Mouse (Mus musculus) heart, postnatal 36 days (tissue): ENCODE data around the gene Mylk3. TPM values are rescaled to one million over a fixed set of nuclear protein-coding genes. Genes with fewer than 3 reads are reported as not detected.

Experiments
- DNase-seq, 2 experiments: peaks; one replicate each; pipeline ENCODE4 v3.0.0; 2021 to 2022
- intact Hi-C: fragments of 180-260 bp; cut with DNase I; formaldehyde crosslinking; loops from one replicate; pipeline ENCODE4 v1.15.1; 2025
- total RNA-seq, 2 experiments: library from RNA; stranded (reverse); gene quantifications; 2 replicates each; pipeline ENCODE4 v1.2.3; 2021

The Mylk3 gene
- total RNA-seq = 100 to 1,000 TPM; 418 to 460 TPM

GRCm38 (mm10) chr8:85386205-85386604 is at the start of gene Mylk3:
Gene Mylk3 (minus strand): TSS chr8:85386345.
- peak; percentile 56 to 59 for DNase-seq
- intact Hi-C loops = no loop called here

- DNase-seq = no peak
- intact Hi-C loops = no loop called here
These were observed 49.6 kb upstream of the Mylk3 start for GRCm38 (mm10) chr8:85435736-85436135.

- intact Hi-C loops = no loop called here
- DNase-seq = no peak
These were observed 48.7 kb upstream of the Mylk3 start for GRCm38 (mm10) chr8:85434817-85435216.

- intact Hi-C loops = no loop called here
- no peak for DNase-seq
These were observed 46.9 kb upstream of the Mylk3 start for GRCm38 (mm10) chr8:85433017-85433393.

- peak; percentile 96 for DNase-seq
- intact Hi-C loops = no loop called here
These were observed 46.2 kb upstream of the Mylk3 start, which contains the start of gene 4921524J17Rik for GRCm38 (mm10) chr8:85432168-85433016. Gene 4921524J17Rik (minus strand): TSS chr8:85432833.

- DNase-seq = no peak
- intact Hi-C loops = no loop called here
These were observed 45.4 kb upstream of the Mylk3 start for GRCm38 (mm10) chr8:85431281-85432167.

- peak; percentile 34 to 46 for DNase-seq
- intact Hi-C loops = no loop called here
These were observed 44.7 kb upstream of the Mylk3 start for GRCm38 (mm10) chr8:85430801-85431200.

- DNase-seq = peak in 1 of 2 experiments; percentile 30
- intact Hi-C loops = no loop called here
These were observed 43.1 kb upstream of the Mylk3 start for GRCm38 (mm10) chr8:85429219-85429618.

GRCm38 (mm10) chr8:85427026-85427425 is 40.9 kb upstream of the Mylk3 start:
- no peak for DNase-seq
- intact Hi-C loops = no loop called here

- no peak for DNase-seq
- intact Hi-C loops = no loop called here
These were observed 35.2 kb upstream of the Mylk3 start for GRCm38 (mm10) chr8:85421329-85421728.

GRCm38 (mm10) chr8:85408526-85408925 is 22.4 kb upstream of the Mylk3 start:
- no peak for DNase-seq
- intact Hi-C loops = loop anchor here (1.0 to 10.0 kb wide), 2 partner anchors 96 to 324 kb away; partner anchors contain the start of genes Man2b1, Wdr83 and Wdr83os

GRCm38 (mm10) chr8:85408053-85408505 is 21.9 kb upstream of the Mylk3 start:
- intact Hi-C loops = loop anchor here (1.0 to 10.0 kb wide), 2 partner anchors 96 to 323 kb away; partner anchors contain the start of genes Man2b1, Wdr83 and Wdr83os
- DNase-seq = no peak

- intact Hi-C loops = loop anchor here (10.0 kb wide), 1 partner anchor 321 kb away; the partner anchor contains the start of genes Man2b1, Wdr83 and Wdr83os
- DNase-seq = no peak
These were observed 19.8 kb upstream of the Mylk3 start for GRCm38 (mm10) chr8:85405961-85406360.

- no peak for DNase-seq
- intact Hi-C loops = loop anchor here (10.0 kb wide), 1 partner anchor 321 kb away; the partner anchor contains the start of genes Man2b1, Wdr83 and Wdr83os
These were observed 19.3 kb upstream of the Mylk3 start for GRCm38 (mm10) chr8:85405418-85405817.

GRCm38 (mm10) chr8:85398548-85398947 is 12.4 kb upstream of the Mylk3 start:
- no peak for DNase-seq
- intact Hi-C loops = loop anchor here (5.0 kb wide), 1 partner anchor 46 kb away; no protein-coding TSS in a partner anchor

- peak; percentile 44 to 54 for DNase-seq
- intact Hi-C loops = loop anchor here (2.0 to 5.0 kb wide), 2 partner anchors 45 to 87 kb away; no protein-coding TSS in a partner anchor
These were observed 11.4 kb upstream of the Mylk3 start for GRCm38 (mm10) chr8:85397508-85397907.

- intact Hi-C loops = loop anchor here (2.0 to 5.0 kb wide), 2 partner anchors 44 to 86 kb away; no protein-coding TSS in a partner anchor
- no peak for DNase-seq
These were observed 10.4 kb upstream of the Mylk3 start for GRCm38 (mm10) chr8:85396432-85397079.

- DNase-seq = no peak
- intact Hi-C loops = loop anchor here (2.0 to 5.0 kb wide), 2 partner anchors 44 to 85 kb away; no protein-coding TSS in a partner anchor
These were observed 9.7 kb upstream of the Mylk3 start for GRCm38 (mm10) chr8:85395681-85396431.

GRCm38 (mm10) chr8:85395017-85395416 is 8.9 kb upstream of the Mylk3 start:
- no peak for DNase-seq
- intact Hi-C loops = loop anchor here (5.0 kb wide), 1 partner anchor 43 kb away; no protein-coding TSS in a partner anchor
